Mouse (Mus musculus): Measurements from ENCODE around the gene Hspd1. TPM values are rescaled to one million over a fixed set of nuclear protein-coding genes. Genes with fewer than 3 reads are reported as not detected.

The Hspd1 gene
- total and polyA plus RNA-seq, 2 experiments = 52.3 to 301 TPM

DNA sequence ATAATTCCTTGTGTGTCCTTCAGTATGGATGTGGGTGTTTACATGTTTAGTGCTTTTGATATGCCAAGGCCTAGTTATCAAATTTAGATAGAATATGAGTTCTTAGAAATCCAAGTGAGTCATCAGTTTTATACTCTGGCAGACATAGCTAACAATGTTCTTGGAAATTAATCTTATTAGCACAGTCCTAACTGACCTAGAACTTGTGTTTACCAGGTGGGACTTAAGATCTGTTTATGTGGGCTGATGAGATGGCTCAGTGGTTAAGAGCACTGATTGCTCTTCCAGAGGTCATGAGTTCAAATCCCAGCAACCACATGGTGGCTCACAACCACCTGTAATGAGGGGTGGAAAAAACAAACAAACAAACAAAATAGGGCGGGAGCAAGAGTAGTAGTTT, 4.4 kb upstream of the Hspd1 start:
- no peak overlapping the region for H3K27ac ChIP-seq (replicated peaks; ENCODE audit: insufficient read depth, low read depth, low read length)
- peaks cover 8% of the 10 kb centered on the region for H3K4me1 ChIP-seq (ENCODE audit: control insufficient read depth, insufficient read depth, low read length)
- H3K79me2 ChIP-seq (ENCODE audit: control insufficient read depth, insufficient read depth, low read length) = peaks cover 11% of the 10 kb centered on the region; the same call in 1 of the 2 replicates
- no peak overlapping the region for H3K4me3 ChIP-seq (ENCODE audit: insufficient read depth, low read depth, low read length)
- DNase-seq (ENCODE audit: extremely low read depth, low read depth, low spot score) = no peak
- H3K27me3 ChIP-seq (ENCODE audit: control insufficient read depth, insufficient read depth, low read length) = no peaks in the 10 kb centered on the region
- H3K9ac ChIP-seq (ENCODE audit: low read depth, low read length) = no peak overlapping the region
- TF ChIP-seq CTCF (IDR thresholded peaks at IDR 0.05; ENCODE audit: low read depth, low read length) (no peak), POLR2A (IDR thresholded peaks at IDR 0.05; ENCODE audit: extremely low read depth, insufficient read depth, low read length) (no peak)
- WGBS = 85% methylated on average over 1 of the region's 1 CpGs
- H3K36me3 ChIP-seq (ENCODE audit: control insufficient read depth, insufficient read depth, low read length) = peaks cover 17% of the 10 kb centered on the region

- peaks cover 8% of the 10 kb centered on the region for H3K4me1 ChIP-seq (ENCODE audit: control insufficient read depth, insufficient read depth, low read length)
- DNase-seq (ENCODE audit: extremely low read depth, low read depth, low spot score) = no peak
- 0 out of 2 replicates have a peak overlapping the region, but pooled peaks have one; percentile 24 for H3K27ac ChIP-seq (replicated peaks; ENCODE audit: insufficient read depth, low read depth, low read length)
- TF ChIP-seq CTCF (IDR thresholded peaks at IDR 0.05; ENCODE audit: low read depth, low read length) = no peak
- TF ChIP-seq POLR2A (IDR thresholded peaks at IDR 0.05; ENCODE audit: extremely low read depth, insufficient read depth, low read length) = no peak
- WGBS = 73% methylated on average over 2 of the region's 2 CpGs
- peaks cover 14% of the 10 kb centered on the region; the same call in 1 of the 2 replicates for H3K79me2 ChIP-seq (ENCODE audit: control insufficient read depth, insufficient read depth, low read length)
- H3K36me3 ChIP-seq (ENCODE audit: control insufficient read depth, insufficient read depth, low read length) = peaks cover 17% of the 10 kb centered on the region
- H3K9ac ChIP-seq (ENCODE audit: low read depth, low read length) = no peak overlapping the region
- H3K27me3 ChIP-seq (ENCODE audit: control insufficient read depth, insufficient read depth, low read length) = no peaks in the 10 kb centered on the region
- H3K4me3 ChIP-seq (ENCODE audit: insufficient read depth, low read depth, low read length) = no peak overlapping the region
Measured at GRCm38 (mm10) chr1:55092056-55092455, 4.0 kb upstream of the Hspd1 start.

DNA sequence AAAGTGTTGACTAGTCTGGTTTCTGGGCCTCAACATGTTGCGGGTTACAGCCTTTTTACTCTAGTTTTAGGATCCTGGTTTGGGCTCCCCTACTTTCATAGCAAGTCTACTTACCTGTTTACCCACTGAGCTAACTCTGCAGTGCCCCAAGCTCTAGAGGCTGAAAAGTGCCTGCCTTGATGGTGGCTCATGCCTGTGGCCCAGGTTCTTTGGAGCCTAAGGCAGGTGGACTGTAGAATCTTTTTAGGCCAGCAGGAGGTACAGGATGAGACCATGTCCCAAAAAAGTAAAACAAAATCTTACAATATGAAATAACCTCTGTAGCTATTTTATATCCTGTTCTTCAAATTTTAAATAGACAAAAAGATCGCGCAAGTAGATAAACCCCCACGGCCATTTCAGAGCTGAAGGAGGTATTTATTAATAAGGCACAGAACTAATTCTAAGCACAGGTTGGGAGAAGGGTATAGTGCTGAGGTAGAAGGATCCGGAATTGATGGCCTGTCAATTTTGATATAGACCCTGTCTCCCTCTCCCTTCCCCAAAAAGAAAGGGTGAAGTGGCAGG, 1.5 kb upstream of the Hspd1 start:
- WGBS = 45% methylated on average over 5 of the region's 5 CpGs
- Histone ChIP-seq H3K27me3 (ENCODE audit: control insufficient read depth, insufficient read depth, low read length) (no peaks in the 10 kb centered on the region), H3K4me3 (ENCODE audit: insufficient read depth, low read depth, low read length) (peak overlapping the region; percentile 99), H3K9ac (ENCODE audit: low read depth, low read length) (peak overlapping the region; percentile 67), H3K79me2 (ENCODE audit: control insufficient read depth, insufficient read depth, low read length) (peaks cover 19% of the 10 kb centered on the region; the same call in 1 of the 2 replicates), H3K36me3 (ENCODE audit: control insufficient read depth, insufficient read depth, low read length) (peaks cover 28% of the 10 kb centered on the region), H3K4me1 (ENCODE audit: control insufficient read depth, insufficient read depth, low read length) (peaks cover 14% of the 10 kb centered on the region), H3K27ac (replicated peaks; ENCODE audit: insufficient read depth, low read depth, low read length) (no peak overlapping the region; the same call in none of the 2 replicates)
- TF ChIP-seq POLR2A (IDR thresholded peaks at IDR 0.05; ENCODE audit: extremely low read depth, insufficient read depth, low read length) (no peak), CTCF (IDR thresholded peaks at IDR 0.05; ENCODE audit: low read depth, low read length) (no peak)
- no peak for DNase-seq (ENCODE audit: extremely low read depth, low read depth, low spot score)

DNA sequence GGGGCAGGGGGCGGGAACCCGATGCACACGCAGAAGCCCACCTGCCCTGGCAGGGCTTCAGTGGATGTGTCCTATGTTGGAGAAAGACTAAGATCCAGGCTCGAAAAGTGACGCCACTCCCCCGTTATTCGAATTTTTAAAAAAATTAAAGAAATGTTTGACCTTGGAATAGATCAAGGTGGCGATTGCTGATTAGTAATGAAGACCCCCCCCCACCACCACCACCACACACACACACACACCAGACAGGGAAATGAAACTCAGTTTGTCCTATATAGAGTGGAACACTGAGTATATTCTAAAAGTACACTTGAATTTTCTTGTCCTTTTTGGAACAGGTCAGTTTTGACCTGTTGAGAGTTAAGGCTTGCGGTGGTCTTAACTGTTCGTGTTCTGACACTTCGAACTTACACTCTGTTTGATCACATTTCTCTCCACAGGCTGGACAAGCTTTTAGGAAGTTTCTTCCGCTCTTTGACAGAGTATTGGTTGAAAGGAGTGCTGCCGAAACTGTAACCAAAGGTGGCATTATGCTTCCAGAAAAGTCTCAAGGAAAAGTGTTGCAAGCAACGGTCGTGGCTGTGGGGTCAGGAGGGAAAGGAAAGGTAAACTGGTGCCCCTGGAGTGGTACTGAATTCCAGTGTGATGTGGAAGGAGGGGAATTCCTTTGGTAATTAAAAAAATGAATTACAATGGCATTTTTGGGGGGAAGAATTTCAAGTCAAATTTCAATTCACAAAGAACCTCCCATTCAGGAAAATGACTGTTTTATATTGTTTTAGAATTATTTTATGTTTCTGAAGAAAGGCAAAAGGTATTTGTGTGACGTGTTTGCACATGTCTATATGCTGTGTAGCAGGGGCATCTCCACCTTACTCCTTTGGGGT, 811 bp upstream of the Hspd1 start:
- TF ChIP-seq CTCF (IDR thresholded peaks at IDR 0.05; ENCODE audit: low read depth, low read length) (no peak), POLR2A (IDR thresholded peaks at IDR 0.05; ENCODE audit: extremely low read depth, insufficient read depth, low read length) (no peak)
- peaks cover 14% of the 10 kb centered on the region for H3K4me1 ChIP-seq (ENCODE audit: control insufficient read depth, insufficient read depth, low read length)
- no peak for DNase-seq (ENCODE audit: extremely low read depth, low read depth, low spot score)
- WGBS = 2% methylated on average over 16 of the region's 16 CpGs
- H3K4me3 ChIP-seq (ENCODE audit: insufficient read depth, low read depth, low read length) = peak overlapping the region; percentile 99
- H3K79me2 ChIP-seq (ENCODE audit: control insufficient read depth, insufficient read depth, low read length) = peaks cover 19% of the 10 kb centered on the region; the same call in 1 of the 2 replicates
- peaks cover 35% of the 10 kb centered on the region for H3K36me3 ChIP-seq (ENCODE audit: control insufficient read depth, insufficient read depth, low read length)
- H3K27ac ChIP-seq (replicated peaks; ENCODE audit: insufficient read depth, low read depth, low read length) = peak overlapping the region; percentile 92
- H3K9ac ChIP-seq (ENCODE audit: low read depth, low read length) = peak overlapping the region; percentile 87
- H3K27me3 ChIP-seq (ENCODE audit: control insufficient read depth, insufficient read depth, low read length) = no peaks in the 10 kb centered on the region

DNA sequence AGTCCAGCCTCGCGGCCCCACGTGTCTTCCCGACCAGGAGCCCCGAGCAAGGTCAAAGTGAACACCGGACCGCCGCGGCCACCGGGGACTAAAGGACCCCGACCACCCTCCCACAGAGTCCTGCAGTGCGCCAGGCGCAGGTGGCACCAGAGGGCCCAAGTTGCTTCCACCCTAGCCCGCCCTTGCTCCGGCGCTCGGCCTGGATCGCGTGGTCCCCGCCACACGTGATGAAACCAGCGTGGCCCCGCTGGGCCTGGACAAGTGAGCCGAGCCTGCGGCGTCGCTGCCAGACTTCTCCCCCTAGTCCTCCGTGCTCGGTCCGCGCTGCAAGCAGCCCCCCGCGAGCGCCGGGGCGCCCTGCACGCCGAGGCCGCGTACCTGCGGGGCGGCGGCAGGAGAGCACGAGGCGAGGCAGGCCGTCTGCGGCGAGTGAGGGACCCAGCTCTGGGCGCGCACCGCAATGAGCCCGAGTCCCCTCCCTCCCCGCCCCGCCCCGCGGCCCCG, 590 bp downstream of the Hspd1 start:
- peak overlapping the region; percentile 100 for H3K9ac ChIP-seq (ENCODE audit: low read depth, low read length)
- under 1% methylated on average over 50 of the region's 57 CpGs for WGBS
- H3K4me1 ChIP-seq (ENCODE audit: control insufficient read depth, insufficient read depth, low read length) = peaks cover 18% of the 10 kb centered on the region
- TF ChIP-seq CTCF (IDR thresholded peaks at IDR 0.05; ENCODE audit: low read depth, low read length) (no peak), POLR2A (IDR thresholded peaks at IDR 0.05; ENCODE audit: extremely low read depth, insufficient read depth, low read length) (peak; percentile 89)
- H3K36me3 ChIP-seq (ENCODE audit: control insufficient read depth, insufficient read depth, low read length) = peaks cover 46% of the 10 kb centered on the region
- DNase-seq (ENCODE audit: extremely low read depth, low read depth, low spot score) = no peak
- no peaks in the 10 kb centered on the region for H3K27me3 ChIP-seq (ENCODE audit: control insufficient read depth, insufficient read depth, low read length)
- H3K79me2 ChIP-seq (ENCODE audit: control insufficient read depth, insufficient read depth, low read length) = peaks cover 21% of the 10 kb centered on the region; the same call in 1 of the 2 replicates
- peak overlapping the region; percentile 99 for H3K4me3 ChIP-seq (ENCODE audit: insufficient read depth, low read depth, low read length)
- peak overlapping the region; percentile 100 for H3K27ac ChIP-seq (replicated peaks; ENCODE audit: insufficient read depth, low read depth, low read length)

Measured in liver, adult 2 months (tissue).